Mouse (Mus musculus) cerebellum, adult 2 months (tissue): ENCODE measurements around the gene Gm17949. TPM values are rescaled to one million over a fixed set of nuclear protein-coding genes. Genes with fewer than 3 reads are reported as not detected.

Experiments used
- DNase-seq, 2 experiments: peaks; one replicate each; pipeline ENCODE4 v3.0.0; 2021
- H3K27ac ChIP-seq: fragments of 200-500 bp; 2 replicates; pipeline ENCODE4 v1.5.1; 2012; ENCODE audit warnings: low read length, control low read depth, inconsistent platforms; ENCODE audit not compliant: insufficient read depth
- H3K27me3 ChIP-seq: fragments of 200-500 bp; 2 replicates; pipeline ENCODE4 v1.6.1; 2012; ENCODE audit warnings: inconsistent platforms, mild to moderate bottlenecking, low read length, moderate library complexity; ENCODE audit not compliant: control insufficient read depth, insufficient read depth
- H3K4me1 ChIP-seq: fragments of 200-500 bp; 2 replicates; pipeline ENCODE4 v1.6.1; 2011; ENCODE audit warnings: low read length; ENCODE audit not compliant: control insufficient read depth, insufficient read depth
- H3K4me3 ChIP-seq: fragments of 200-500 bp; replicated peaks from 2 replicates; pipeline ENCODE3; 2011; ENCODE audit warnings: mild to moderate bottlenecking, low read depth, low read length, control low read depth; ENCODE audit not compliant: insufficient read depth
- CTCF ChIP-seq: fragments of 200-500 bp; IDR thresholded peaks from 2 replicates; pipeline ENCODE4 v1.5.1; 2011; ENCODE audit warnings: low read depth, mild to moderate bottlenecking, control low read depth, low read length, moderate library complexity, borderline replicate concordance; ENCODE audit not compliant: insufficient read depth
- POLR2A ChIP-seq: fragments of 200-500 bp; IDR thresholded peaks from 2 replicates; pipeline ENCODE4 v1.6.1; 2011; ENCODE audit warnings: low read length, control low read depth, borderline replicate concordance; ENCODE audit not compliant: insufficient read depth
- WGBS: fragments of 180-500 bp; shearing (Covaris S2); methylation state at CpG from one replicate; pipeline ENCODE4 v1.1.7; 2018; 5-methylcytosine and 5-hydroxymethylcytosine counted together
- polyA plus RNA-seq: library from polyadenylated mRNA; depleted of rRNA; stranded (reverse); fragments of >200 nt; gene quantifications from 2 replicates; pipeline ENCODE4 v1.2.3, GENCODE M21; 2012

Gm17949 gene
- polyA plus RNA-seq, 1 experiment = 0.34 TPM

DNA sequence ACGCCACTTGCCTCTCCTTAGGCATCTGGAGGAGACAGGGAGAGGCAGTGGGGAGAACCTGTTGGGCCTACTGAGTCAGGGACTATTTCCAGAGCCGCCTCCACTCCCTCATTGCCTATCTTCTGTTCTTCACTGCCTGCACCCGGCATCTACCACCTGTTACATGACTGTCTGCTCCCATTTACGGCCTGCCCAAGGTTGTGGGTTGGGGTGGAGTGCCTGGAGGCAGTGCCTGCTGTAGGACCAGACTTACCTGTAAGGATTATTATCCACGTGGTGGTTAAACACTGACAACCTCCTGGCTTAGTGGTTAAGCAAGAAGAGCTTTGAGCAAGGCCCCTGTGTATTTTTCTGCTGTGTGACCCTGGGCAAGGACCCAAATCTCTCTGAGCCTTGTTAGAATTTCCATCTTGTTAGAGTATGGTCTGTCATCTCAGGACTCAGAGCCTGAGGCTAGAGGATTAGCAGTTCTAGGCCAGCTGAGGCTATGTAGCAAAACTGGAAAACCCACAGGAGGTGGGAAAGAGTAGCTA, 36.5 kb upstream of the Gm17949 start:
- TF ChIP-seq CTCF (no peak), POLR2A (no peak)
- no peak for DNase-seq

DNA sequence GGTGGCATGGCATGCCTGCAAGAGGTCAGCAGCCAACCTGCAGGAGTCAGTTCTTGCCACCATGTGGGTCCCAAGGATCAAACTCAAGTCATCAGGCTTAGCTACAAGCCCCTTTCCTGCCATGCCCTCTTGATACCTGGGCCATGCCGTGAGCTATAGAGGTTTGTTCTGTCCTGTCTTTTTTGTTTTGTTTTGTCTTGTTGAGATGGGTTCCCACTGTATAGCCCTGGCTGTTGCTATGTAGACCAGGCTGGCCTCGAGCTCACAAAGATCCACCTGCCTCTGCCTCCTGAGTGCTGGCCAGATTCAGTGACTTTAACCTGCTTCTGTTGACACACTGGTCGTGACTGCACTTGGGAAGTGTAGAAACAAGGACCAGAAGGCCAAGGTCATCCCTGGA, 35.9 kb upstream of the Gm17949 start:
- H3K27me3 ChIP-seq = no peaks in the 10 kb centered on the region
- no peak for DNase-seq
- WGBS = 79% methylated on average over 3 of the region's 3 CpGs
- no peaks in the 10 kb centered on the region for H3K4me1 ChIP-seq
- H3K4me3 ChIP-seq = no peak overlapping the region
- TF ChIP-seq CTCF (no peak), POLR2A (no peak)
- no peak overlapping the region for H3K27ac ChIP-seq

More for the DNA sequence above, 36.5 kb upstream of the Gm17949 start:
- no peak overlapping the region for H3K27ac ChIP-seq
- H3K27me3 ChIP-seq = no peaks in the 10 kb centered on the region
- no peak overlapping the region for H3K4me3 ChIP-seq
- H3K4me1 ChIP-seq = no peaks in the 10 kb centered on the region
- WGBS = 77% methylated on average over 5 of the region's 5 CpGs

DNA sequence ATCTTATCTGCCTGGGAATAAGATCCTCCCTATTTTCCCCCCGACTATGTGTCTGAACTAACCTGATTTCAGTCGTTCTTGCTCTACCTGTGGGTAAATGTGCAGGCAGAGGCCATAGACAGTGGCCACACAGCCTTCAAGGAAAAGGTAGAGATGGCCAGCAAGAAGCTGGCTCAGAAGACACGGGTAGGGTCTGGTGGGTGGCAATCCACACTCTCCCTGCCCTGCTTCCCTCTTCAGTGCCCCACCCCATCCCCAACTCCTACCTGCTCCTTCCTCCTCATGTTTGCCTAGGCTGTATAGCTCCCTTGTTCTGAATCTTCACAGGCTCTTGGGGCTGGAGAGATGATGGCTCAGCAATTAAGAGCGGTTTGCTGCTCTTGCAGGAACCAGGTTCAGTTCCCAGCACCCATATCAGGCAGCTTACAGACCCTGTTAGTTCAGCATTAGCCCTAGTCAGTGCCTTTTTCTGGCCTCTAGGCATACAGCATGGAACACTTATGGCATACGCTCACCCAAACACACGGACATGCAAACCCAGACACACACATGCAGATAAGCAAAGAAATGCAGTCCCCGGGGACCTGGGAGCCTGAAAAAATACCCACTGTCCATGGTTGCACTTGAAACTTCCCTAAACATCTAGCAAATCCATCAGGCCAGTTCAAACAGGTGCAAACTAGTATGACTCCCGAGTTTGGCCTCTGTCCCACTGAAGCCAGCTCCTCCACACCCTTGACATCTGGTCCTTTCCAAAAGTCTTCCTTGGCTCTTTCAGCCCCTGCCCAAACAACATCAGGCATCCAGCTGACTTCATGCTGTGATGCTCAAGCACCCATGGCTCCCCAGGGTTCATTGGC, 34.5 kb upstream of the Gm17949 start:
- TF ChIP-seq CTCF (no peak), POLR2A (no peak)
- 67% methylated on average over 8 of the region's 8 CpGs for WGBS
- DNase-seq = no peak
- H3K4me3 ChIP-seq = no peak overlapping the region
- no peak overlapping the region for H3K27ac ChIP-seq
- H3K4me1 ChIP-seq = no peaks in the 10 kb centered on the region
- H3K27me3 ChIP-seq = no peaks in the 10 kb centered on the region

DNA sequence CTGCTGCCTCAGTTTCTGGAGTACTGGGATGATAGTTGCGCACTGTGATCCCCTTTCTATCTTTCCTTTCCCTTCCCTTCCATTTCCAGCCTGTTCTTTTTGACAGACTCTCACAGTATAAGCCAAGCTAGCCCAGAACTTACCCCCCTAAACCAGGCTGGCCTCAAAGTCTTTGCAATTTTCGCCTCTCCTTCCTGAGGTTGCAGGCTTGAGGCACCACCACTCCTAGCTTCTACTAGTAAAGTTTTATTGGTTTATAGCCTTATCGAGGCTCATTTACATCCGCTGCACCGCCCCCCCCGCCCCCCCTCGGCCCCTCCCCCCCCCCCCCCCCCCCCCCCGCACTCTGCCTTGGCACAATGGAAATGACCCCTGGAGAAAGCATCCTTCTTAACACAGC, 31.7 kb upstream of the Gm17949 start:
- DNase-seq = no peak
- Histone ChIP-seq H3K27me3 (no peaks in the 10 kb centered on the region), H3K4me1 (no peaks in the 10 kb centered on the region), H3K27ac (no peak overlapping the region), H3K4me3 (no peak overlapping the region)
- 35% methylated on average over 7 of the region's 8 CpGs for WGBS
- TF ChIP-seq POLR2A (no peak), CTCF (no peak)

DNA sequence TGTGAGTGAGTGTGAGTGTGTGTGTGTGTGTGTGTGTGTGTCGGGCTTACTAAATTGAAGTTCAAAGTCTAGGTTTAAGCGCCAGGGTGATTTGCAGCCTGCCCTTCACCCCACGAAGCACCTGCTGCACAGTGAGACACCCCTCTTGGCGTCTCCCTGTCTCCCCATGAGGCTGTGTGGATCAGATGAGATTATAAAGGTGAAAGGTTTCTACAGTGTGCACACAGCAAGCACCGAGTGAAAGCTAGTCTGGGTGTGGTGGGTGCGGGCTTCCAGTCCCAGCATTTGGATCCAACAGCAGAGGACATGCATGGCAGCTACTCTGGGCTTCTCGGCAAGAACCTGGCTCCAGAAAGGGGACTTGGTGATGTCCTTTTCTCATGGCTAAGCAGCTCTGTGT, 30.2 kb upstream of the Gm17949 start:
- Histone ChIP-seq H3K27me3 (no peaks in the 10 kb centered on the region), H3K4me3 (no peak overlapping the region), H3K27ac (no peak overlapping the region), H3K4me1 (no peaks in the 10 kb centered on the region)
- DNase-seq = no peak
- no peak for TF ChIP-seq POLR2A
- no peak for TF ChIP-seq CTCF
- 70% methylated on average over 7 of the region's 7 CpGs for WGBS

DNA sequence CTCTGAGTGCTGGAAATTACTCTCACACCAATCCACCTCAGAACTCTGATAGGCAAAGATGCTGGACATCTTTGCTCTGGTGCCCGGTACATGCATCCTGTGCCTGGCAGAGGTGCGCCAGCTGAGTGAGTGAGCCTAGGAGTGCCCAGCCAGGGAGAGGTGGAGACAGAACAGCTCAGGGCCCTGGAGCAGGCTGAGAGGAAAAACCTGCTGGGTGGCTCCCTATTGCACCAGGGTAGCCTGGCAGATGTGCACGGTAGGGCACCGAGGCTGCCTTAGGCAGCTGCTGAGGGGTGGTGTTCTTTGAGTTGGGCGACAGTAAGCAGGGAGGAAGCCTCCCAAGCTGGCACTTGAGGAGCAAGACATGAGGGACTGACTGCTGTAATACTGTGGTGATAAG, 29.3 kb upstream of the Gm17949 start, which contains the start of gene Acer1:
Gene Acer1 (minus strand): TSS at position 114 of the 400 bp plus-strand sequence.
- no peak for TF ChIP-seq POLR2A
- no peak for TF ChIP-seq CTCF
- DNase-seq = no peak
- Histone ChIP-seq H3K4me1 (no peaks in the 10 kb centered on the region), H3K27ac (no peak within 1 kb of the TSS), H3K27me3 (no peaks in the 10 kb centered on the region), H3K4me3 (no peak within 1 kb of the TSS)
- 72% methylated on average over 5 of the region's 5 CpGs for WGBS

DNA sequence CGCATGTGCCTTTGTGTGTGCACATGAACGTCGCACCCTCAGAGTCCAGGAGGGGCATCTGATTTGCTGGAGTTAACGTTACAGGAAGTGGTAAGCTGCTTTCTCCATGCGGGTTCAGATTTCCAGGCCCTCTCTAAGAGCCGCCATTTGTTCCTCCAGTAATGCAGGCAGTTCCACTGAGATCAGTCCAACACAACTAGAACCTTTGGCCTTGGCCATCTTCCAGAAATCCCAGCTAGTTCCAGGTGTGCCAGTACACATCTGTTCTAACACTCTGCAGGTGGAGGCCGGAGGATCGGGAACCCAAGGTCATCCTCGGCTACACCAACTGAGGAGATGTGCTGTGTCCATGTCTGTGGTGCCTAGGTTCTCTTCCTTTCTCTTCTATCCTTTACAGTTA, 26.4 kb upstream of the Gm17949 start:
- no peak for DNase-seq
- Histone ChIP-seq H3K4me3 (no peak overlapping the region), H3K4me1 (no peaks in the 10 kb centered on the region), H3K27me3 (no peaks in the 10 kb centered on the region), H3K27ac (no peak overlapping the region)
- no peak for TF ChIP-seq POLR2A
- no peak for TF ChIP-seq CTCF
- 82% methylated on average over 9 of the region's 9 CpGs for WGBS

DNA sequence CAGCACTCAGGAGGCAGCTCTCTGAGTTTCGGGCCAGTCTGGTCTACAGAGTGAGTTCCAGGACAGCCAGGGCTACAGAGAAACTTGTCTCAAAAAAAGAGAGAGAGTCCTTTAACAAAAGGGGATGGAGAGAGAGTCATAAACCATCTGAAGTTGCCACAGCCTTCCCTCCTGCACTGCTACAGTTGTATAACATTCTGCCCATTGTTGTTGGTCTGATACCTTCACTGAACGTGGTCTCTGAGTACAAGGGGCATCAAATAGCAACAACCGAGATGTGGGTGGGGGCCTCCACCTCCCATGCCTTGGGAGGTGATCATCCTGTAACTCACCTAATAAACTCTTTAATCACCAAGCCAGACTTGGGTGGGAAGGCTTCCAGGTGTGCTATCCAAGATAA, 25.6 kb upstream of the Gm17949 start:
- no peaks in the 10 kb centered on the region for H3K27me3 ChIP-seq
- no peak for TF ChIP-seq POLR2A
- TF ChIP-seq CTCF = no peak
- DNase-seq = no peak
- no peak overlapping the region for H3K4me3 ChIP-seq
- no peaks in the 10 kb centered on the region for H3K4me1 ChIP-seq
- 89% methylated on average over 3 of the region's 3 CpGs for WGBS
- H3K27ac ChIP-seq = no peak overlapping the region
